Mouse (Mus musculus) stomach, postnatal 0 days (tissue): Measurements from ENCODE around the gene Scube1.

ENCODE experiments used
- CTCF ChIP-seq: IDR thresholded peaks from 2 replicates; pipeline ENCODE4 v1.5.1; 2016; ENCODE audit warnings: antibody characterized with exemption, low read depth, mild to moderate bottlenecking, moderate library complexity
- EP300 ChIP-seq: optimal IDR thresholded peaks from 2 replicates; pipeline ENCODE3; 2016; ENCODE audit warnings: antibody characterized with exemption

- TF ChIP-seq CTCF (no peak), EP300 (no peak)
These were observed 159.4 kb downstream of the Scube1 start for GRCm38 (mm10) chr15:83565434-83565833.
